ENCODE assay signal across 8 mouse cellular contexts in the genomic region with DNA sequence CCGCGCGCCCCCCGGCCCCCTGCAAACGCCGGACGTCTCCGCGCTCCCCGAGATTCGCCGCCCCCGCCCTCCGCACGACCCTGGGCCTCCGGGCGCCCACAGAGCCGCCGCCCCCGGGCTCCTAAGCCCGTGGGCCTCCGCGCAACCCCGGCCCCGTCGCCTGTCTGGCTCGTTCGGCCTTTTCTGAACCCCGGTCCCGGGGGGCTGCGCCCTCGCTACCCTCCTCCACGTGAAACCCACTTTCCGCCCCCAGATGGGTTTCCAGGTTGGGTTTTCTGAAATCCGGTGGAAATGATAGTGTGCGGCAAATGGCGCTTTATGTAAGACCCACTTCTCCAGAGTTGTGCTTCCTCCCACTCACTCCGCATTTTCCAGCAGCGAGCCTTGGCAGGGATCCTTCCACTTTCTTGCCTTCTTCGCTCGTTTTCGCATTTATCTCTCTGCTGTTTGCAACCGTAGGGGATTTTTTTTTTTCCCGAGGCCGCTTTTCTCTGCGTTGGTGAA. TPM values are rescaled to one million over a fixed set of nuclear protein-coding genes. Genes with fewer than 3 reads are reported as not detected.
DNase-seq lines count a peak whose midpoint lies in the region; ATAC-seq lines count a peak whose summit lies in the region.

No protein-coding gene starts in this region.

- peak; percentile 47 for DNase-seq in NIH3T3 (ENCODE audit: low read depth)
- DNase-seq in cerebellum, postnatal 10 days = peak; percentile 64 to 67
- DNase-seq in frontal cortex, postnatal 25 days (ENCODE audit: low spot score in 2 of 2) = peak; percentile 51 to 55
- peak; percentile 50 for DNase-seq in hindbrain, embryonic 14.5 days (ENCODE audit: low spot score)
- DNase-seq in left cerebral cortex, adult 11 months (ENCODE audit: low spot score) = peak; percentile 62
- peak; percentile 34 for DNase-seq in lung, postnatal 14 days
- peak; percentile 19 for DNase-seq in retina, postnatal 7 days (ENCODE audit: low read depth, low spot score)
- peak; percentile 76 for DNase-seq in thymus, postnatal 4 days

- peak overlapping the region; percentile 99 for H3K4me3 ChIP-seq in hindbrain, embryonic 14.5 days (replicated peaks; ENCODE audit: low read length)

- H3K36me3 ChIP-seq in hindbrain, embryonic 14.5 days (replicated peaks; ENCODE audit: control insufficient read depth, insufficient read depth) = no peaks in the 10 kb centered on the region

- peak overlapping the region; percentile 71 for H3K4me2 ChIP-seq in hindbrain, embryonic 14.5 days (replicated peaks)

- WGBS in hindbrain, embryonic 14.5 days = under 1% methylated on average over 44 of the region's 46 CpGs

- peak; percentile 23 for ATAC-seq in hindbrain, embryonic 14.5 days (ENCODE audit: low FRiP score)

- H3K9ac ChIP-seq in hindbrain, embryonic 14.5 days = peak overlapping the region; percentile 99

- peaks cover 37% of the 10 kb centered on the region for H3K4me1 ChIP-seq in hindbrain, embryonic 14.5 days (replicated peaks; ENCODE audit: control insufficient read depth, insufficient read depth, low read length)

- H3K9me3 ChIP-seq in hindbrain, embryonic 14.5 days (ENCODE audit: control insufficient read depth, low read length) = no peaks in the 10 kb centered on the region

- H3K27me3 ChIP-seq in hindbrain, embryonic 14.5 days (ENCODE audit: control insufficient read depth, insufficient read depth, low read length) = no peaks in the 10 kb centered on the region

- H3K27ac ChIP-seq in hindbrain, embryonic 14.5 days = peak overlapping the region; percentile 96

RNA-seq across cellular contexts. Expression of a gene that starts 0.7 kb away (rescaled TPM):
- polyA plus RNA-seq in hindbrain, embryonic 14.5 days (2014; fragmentation: Nextera tagmentation; extraction: Ambion mirVana) = 240 and 268 TPM in 2 replicates

RNA-seq across cellular contexts. Expression of a gene that starts 22.1 kb away (rescaled TPM):
- 21.0 TPM in 2 replicates for polyA plus RNA-seq in hindbrain, embryonic 14.5 days (2014; fragmentation: Nextera tagmentation; extraction: Ambion mirVana)

RNA-seq across cellular contexts. Expression of a gene that starts 51.6 kb away (rescaled TPM):
- 49.7 and 51.0 TPM in 2 replicates for polyA plus RNA-seq in hindbrain, embryonic 14.5 days (2014; fragmentation: Nextera tagmentation; extraction: Ambion mirVana)

Comparison
In these comparisons a context has a peak if more than half of its experiments do, and no peak if none do; other contexts are left out.
1. Peak in every context shown above with its lines: DNase-seq, ATAC-seq, H3K4me3 ChIP-seq and H3K27ac ChIP-seq.
2. DNase-seq: peak in every context shown above with its lines; median percentile 76 in thymus, postnatal 4 days; 66 in cerebellum, postnatal 10 days; 62 in left cerebral cortex, adult 11 months; 53 in frontal cortex, postnatal 25 days; 50 in hindbrain, embryonic 14.5 days; 47 in NIH3T3; 34 in lung, postnatal 14 days; 19 in retina, postnatal 7 days.